Mouse (Mus musculus) ovary, adult 10 weeks (tissue): ENCODE measurements around the gene Gm13178. TPM values are rescaled to one million over a fixed set of nuclear protein-coding genes. Genes with fewer than 3 reads are reported as not detected.

Experiments used
- polyA plus RNA-seq: library from polyadenylated mRNA; stranded (reverse); fragments of 350-450 nt; fragmentation: Illumina TruSeq; extraction: RNeasy Lipid Tissue Mini Kit (QIAGEN cat#74804); gene quantifications from one replicate; pipeline ENCODE4 v1.2.3, GENCODE M21; 2014

Gene Gm13178
- polyA plus RNA-seq, result not detected

DNA sequence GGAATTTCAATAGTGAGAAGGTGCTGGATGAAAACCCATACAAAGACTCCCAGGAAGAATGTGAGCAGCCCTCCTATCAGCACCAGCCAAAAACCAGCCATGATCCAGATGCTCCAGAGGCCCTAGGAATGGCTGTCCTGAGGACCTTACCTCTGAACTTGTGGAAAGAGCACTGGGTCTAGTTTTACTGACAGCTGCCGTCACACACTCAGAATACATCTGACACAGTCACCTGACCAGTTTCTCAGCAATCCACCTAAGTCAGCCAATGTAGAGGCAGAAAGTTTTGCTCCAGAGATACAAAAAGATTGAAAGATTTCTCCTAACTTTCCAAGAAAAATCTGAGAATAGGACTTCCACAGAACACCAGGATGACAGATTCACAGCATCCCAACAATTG is at the start of gene Gm13178:
Gm13178 (minus strand) TSS at position 101 of the 400 bp plus-strand sequence.

DNA sequence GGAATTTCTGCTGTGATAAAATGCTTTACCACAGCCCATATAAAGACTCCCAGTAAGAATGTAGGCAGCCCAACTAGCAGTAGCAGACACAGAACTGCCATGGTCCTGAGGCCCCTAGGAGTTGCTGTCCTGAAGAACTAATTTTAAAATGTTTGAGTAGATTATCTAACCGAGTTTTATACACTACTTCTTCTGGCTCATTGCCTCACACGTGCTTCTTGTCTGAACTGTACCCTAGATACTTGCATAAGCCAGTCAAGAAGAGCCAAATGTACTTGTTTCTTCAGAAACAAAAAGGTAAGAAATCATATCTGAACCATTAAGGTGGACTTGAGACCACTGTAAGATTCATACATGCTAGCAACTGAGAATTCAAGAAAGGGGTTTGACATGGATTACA is 34.9 kb downstream of the Gm13178 start, which contains the start of gene Gm436:
Gm436 (minus strand) TSS at position 101 of the 400 bp plus-strand sequence.

Other genes starting within 250 kb of the Gm13178 start
- gene 9430007A20Rik, start 201.6 kb downstream of the Gm13178 start, polyA plus RNA-seq, result not detected
- not detected for gene Gm13124, start 156.3 kb downstream of the Gm13178 start, polyA plus RNA-seq
- gene Aadacl4, start 107.7 kb downstream of the Gm13178 start, polyA plus RNA-seq, result not detected
- not detected for gene Gm436, start 35.0 kb downstream of the Gm13178 start, polyA plus RNA-seq
- gene Gm438, start 65.2 kb upstream of the Gm13178 start, polyA plus RNA-seq, result not detected
- gene Dhrs3, start 171.4 kb upstream of the Gm13178 start, polyA plus RNA-seq, result 44.5 TPM